Mouse (Mus musculus): ENCODE data around the gene Slc23a2.

Slc23a2 gene

GRCm38 (mm10) chr2:132134758-132135157, 10.2 kb downstream of the Slc23a2 start:
- no peak for DNase-seq (ENCODE audit: low read depth, low spot score)

DNA sequence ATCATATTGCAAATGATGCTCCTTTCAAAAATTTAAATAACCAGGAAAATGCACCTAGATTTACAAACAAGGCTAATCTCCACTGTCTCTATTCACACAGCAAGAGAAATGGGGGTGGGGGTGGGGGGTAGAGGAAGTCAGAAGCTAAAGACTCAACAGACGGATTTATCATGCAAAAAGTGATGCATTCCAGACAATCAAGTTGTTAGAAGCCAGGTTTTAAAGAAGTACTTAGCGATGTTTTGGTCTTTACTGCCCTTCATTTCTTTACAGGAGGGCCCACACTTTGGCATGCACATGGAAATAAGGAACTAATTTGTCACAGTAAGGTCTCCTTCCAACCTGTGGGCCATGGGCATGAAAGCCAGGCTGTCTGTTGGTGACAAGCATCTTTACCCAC, 11.5 kb downstream of the Slc23a2 start:
- peak; percentile 84 for DNase-seq (ENCODE audit: low read depth, low spot score)

DNA sequence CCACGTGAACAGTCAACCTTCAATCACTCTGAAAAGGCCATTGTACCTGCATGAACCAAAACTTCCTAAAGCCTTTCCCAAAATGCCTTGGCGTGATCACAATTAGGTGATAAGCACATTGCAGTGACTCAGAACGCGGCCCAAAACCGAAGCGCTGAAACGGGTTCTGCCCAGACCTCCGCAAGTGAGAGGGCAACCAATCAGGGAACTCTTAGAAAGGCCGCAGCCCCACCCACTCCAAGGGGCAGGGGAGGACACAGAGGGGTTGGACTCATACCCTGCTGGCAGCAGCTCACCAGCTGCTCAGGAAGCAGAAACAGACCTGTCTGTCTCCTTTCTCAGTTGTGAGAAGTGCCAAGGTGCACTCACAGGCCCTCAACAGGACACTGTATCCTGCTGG, 13.6 kb downstream of the Slc23a2 start:
- DNase-seq (ENCODE audit: low read depth, low spot score), result peak; percentile 42

DNA sequence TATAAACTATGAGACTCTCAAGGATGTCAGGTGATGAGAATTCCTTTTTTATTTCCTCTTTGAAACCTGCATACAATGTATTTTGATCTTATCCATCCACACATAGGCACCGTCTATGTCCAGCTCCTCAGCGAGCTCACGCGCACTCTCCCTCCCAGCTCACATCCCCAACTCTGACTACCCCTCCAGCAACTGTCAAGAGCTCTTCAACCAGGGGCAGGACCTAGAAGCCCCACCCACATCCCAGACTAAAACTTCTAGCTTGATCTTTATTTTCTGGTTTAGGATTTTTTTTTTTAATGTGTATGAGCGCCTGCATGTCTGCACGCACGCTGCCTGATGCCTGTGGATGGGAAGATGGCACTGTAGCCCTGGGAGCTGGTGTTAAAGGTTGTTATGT, 14.9 kb downstream of the Slc23a2 start:
- DNase-seq (ENCODE audit: low read depth, low spot score), result no peak

DNA sequence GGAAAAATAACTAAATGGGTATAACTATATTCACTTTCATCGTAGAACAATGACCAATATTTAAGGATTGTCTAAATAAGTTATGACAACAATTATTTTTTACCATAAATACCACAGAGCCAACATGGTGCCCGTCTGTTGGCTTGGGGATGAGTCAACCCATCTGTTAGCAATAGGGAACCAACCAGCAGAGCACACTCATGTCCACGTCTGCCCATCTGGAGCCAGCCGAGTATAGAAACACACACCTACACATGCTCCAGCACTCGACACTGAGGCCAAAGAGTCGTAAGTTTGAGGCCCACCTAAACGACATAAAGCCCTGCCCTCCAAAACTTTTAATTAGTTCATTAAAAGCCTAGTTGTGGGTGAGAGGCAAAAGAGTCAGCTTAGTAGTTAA, 15.7 kb downstream of the Slc23a2 start:
- no peak for DNase-seq (ENCODE audit: low read depth, low spot score)

GRCm38 (mm10) chr2:132127904-132128303, 17.0 kb downstream of the Slc23a2 start:
- DNase-seq (ENCODE audit: low read depth, low spot score), result no peak

DNA sequence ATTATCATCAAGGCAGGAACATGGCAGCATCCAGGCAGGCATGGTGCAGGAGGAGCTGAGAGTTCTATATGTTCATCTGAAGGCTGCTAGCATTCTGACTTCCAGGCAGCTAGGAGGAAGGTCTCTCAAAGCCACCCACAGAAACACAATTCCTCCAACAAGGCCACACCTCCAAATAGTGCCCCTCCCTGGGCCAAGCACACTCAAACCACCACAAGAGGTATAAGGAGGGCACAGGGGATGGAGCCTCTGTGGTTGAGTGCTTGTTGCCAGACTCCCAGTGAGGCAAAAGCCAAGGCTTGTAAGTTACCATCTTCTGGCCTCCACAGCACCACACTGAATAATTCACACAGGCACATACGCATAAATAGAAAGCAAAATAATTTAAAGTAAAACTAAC, 18.6 kb downstream of the Slc23a2 start:
- DNase-seq (ENCODE audit: low read depth, low spot score), result no peak

DNA sequence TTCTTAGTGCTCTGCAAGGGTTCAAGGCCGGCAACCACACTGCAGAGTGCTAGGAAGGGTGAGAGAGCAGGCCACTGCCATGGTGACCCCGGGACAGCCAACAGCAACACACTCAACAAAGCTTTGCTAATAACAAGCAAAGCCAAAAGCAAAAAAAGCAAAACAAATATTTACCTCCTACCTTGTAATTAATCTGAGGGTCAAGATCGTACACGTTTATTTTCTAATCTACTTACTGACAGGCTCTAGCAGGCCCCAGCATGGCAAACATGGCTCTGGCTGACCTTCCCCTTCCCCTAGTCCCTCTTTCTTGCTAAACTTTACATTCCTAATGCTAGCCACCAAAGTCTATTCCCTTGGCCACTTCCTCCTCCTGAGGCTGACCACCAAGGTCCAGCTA, 21.8 kb downstream of the Slc23a2 start:
- no peak for DNase-seq (ENCODE audit: low read depth, low spot score)

GRCm38 (mm10) chr2:132121050-132121449, 23.9 kb downstream of the Slc23a2 start:
- DNase-seq (ENCODE audit: low read depth, low spot score), result no peak

DNA sequence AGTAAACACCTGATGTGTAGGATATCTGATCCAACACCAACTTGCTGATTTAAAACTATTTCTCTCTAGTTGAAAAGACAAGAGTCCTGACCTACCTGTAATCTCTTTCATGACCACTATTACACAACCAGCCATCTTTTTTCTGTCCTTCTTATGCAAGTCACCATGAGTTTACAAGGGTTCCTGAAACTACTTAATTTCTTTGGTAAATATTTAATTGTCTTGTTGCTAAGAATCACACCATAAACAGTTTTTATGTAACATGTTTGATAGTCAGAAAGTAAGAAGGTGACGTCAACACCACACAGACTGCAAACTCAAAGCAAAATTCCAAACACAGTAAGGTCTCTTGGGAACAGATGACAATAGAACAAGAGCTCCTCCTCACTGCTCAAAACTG, 26.3 kb downstream of the Slc23a2 start:
- no peak for DNase-seq (ENCODE audit: low read depth, low spot score)

DNA sequence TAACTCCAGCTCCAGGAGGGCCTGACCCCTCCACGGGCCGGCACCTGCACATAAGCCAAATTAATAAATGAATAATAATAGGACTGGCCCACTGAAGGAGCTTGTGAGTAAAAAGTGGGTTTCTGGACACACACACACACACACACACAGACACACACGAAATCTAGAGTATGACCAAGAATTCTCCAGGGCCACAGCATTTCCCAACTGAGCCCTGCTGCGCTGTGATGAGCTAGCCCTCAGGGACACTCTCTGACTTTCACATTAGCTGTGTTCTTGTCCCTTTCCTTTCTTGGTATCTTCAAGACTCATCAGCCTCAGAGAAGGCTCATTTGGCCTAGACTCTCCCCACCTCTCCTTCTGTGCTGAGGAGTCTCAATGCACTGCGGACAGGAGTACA, 29.0 kb downstream of the Slc23a2 start:
- DNase-seq (ENCODE audit: low read depth, low spot score), result no peak

DNA sequence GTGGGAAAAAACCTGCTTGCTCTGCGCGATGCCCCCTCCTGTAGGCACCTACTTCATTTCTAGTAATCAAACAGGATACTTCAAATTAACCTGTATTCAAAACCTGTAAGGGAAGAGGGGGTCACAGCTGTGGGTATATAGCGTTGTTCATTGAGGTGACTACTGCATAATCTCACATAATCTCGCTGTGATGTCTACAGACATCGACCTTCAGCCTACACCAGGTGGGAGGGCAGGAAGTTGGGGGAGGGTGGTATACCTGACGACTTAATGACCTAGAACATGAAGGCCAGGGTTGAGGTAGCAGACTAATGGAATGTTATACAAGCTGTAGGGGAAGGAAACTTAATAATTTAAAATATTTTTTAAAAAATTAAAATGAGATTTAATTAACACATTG, 29.6 kb downstream of the Slc23a2 start:
- no peak for DNase-seq (ENCODE audit: low read depth, low spot score)

- peak; percentile 34 for DNase-seq (ENCODE audit: low read depth, low spot score)
These were observed 30.7 kb downstream of the Slc23a2 start for GRCm38 (mm10) chr2:132113962-132114759.

GRCm38 (mm10) chr2:132112319-132112718, 32.6 kb downstream of the Slc23a2 start:
- DNase-seq (ENCODE audit: low read depth, low spot score), result no peak

DNA sequence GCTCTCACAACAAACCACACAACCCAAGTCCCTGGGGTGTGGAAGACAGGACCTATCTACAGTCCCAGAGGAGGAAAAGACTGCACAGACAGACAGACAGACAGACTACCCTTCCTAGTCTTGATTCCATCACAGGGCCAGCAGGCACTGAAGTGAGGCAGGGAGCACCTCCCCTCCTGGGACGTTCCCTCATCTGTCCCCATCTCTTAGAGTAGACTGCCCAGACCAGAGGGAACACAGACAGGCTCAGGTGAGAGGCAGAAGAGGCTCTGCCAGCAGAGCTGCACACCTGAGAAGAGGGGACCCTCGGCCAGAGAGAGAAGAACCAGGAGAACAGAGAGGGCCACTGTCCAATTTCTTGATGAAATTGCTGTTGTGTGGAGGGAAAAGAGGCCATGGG, 33.0 kb downstream of the Slc23a2 start:
- no peak for DNase-seq (ENCODE audit: low read depth, low spot score)

DNA sequence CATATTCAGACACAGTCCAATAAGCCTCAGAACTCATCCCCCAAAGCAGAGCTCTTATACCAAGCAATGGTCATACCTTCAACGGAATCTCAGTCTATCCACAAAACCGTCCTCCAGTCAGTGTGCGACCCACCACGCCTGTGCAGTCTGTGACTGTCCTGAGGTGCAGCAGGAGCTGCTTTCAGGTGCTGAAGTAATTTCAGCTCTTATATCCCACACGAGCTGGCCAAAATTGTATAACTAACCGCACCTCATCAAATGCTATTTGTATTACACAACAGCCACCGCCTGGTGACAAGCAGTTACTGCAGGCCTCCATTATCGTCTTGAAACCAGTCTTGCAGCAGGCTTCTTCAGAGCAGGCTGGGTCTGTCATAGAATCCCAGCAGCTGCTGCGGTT, 33.6 kb downstream of the Slc23a2 start:
- DNase-seq (ENCODE audit: low read depth, low spot score), result peak; percentile 54

GRCm38 (mm10) chr2:132110702-132111101, 34.2 kb downstream of the Slc23a2 start:
- no peak for DNase-seq (ENCODE audit: low read depth, low spot score)

DNA sequence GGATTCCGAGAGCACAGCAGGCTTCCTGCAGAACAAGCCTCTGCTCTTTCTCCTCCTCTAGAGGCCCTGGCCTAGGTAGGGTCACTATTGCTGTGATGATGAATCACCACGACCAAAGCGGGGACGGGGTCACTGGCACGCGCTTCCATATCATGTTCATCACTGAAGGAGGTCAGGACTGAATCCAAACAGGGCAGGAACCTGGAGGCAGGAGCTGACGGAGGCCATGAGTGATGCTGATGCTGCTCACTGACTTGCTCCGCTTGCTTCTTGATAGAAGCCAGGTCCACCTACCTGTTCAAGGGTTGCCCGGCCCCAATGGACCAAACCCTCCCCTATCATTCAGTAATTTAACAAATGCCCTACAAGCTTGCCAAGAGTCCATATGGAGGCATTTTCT, 35.9 kb downstream of the Slc23a2 start:
- DNase-seq (ENCODE audit: low read depth, low spot score), result no peak

DNA sequence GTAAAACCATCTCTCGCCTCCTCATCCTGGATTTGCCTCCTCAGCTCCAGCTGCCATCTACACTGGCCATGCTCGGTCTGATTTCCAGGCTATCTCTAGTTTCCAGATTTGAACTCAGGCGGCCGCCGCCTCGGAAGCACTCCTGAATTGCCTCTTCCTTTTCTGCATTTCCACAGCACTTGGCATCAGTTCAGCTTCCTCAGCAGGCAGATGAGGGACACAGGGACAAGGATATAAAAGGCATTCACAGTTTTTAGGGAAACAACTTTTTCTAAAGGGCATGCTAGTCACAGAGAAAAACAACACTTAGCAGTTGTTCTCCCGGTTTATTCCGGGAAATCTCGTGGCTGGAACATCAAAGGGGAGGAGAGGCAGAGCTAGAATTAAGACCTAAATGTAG, 37.3 kb downstream of the Slc23a2 start:
- DNase-seq (ENCODE audit: low read depth, low spot score), result no peak

- no peak for DNase-seq (ENCODE audit: low read depth, low spot score)
These were observed 38.8 kb downstream of the Slc23a2 start for GRCm38 (mm10) chr2:132106069-132106468.

DNA sequence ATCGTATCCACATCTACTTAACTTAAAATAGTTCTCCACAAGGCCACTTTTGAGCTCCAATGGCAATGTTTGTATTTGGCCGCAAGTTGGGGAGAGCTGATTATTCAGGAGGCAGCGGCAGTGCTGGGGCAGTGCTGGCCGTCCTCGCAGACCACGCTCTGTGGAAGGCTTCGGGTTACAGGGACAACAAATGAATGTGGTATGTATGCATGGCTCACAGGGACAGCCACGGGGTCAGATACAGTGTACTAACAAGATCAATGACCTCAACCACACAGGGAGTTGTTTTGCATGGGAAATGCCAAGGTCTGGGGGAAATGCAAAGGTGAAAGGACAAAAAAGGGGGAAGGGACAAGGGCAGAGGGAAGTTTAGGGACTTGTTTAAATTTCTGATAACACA, 41.6 kb downstream of the Slc23a2 start:
- peak; percentile 61 for DNase-seq (ENCODE audit: low read depth, low spot score)

- DNase-seq (ENCODE audit: low read depth, low spot score), result no peak
These were observed 42.3 kb downstream of the Slc23a2 start for GRCm38 (mm10) chr2:132102505-132103130.

DNA sequence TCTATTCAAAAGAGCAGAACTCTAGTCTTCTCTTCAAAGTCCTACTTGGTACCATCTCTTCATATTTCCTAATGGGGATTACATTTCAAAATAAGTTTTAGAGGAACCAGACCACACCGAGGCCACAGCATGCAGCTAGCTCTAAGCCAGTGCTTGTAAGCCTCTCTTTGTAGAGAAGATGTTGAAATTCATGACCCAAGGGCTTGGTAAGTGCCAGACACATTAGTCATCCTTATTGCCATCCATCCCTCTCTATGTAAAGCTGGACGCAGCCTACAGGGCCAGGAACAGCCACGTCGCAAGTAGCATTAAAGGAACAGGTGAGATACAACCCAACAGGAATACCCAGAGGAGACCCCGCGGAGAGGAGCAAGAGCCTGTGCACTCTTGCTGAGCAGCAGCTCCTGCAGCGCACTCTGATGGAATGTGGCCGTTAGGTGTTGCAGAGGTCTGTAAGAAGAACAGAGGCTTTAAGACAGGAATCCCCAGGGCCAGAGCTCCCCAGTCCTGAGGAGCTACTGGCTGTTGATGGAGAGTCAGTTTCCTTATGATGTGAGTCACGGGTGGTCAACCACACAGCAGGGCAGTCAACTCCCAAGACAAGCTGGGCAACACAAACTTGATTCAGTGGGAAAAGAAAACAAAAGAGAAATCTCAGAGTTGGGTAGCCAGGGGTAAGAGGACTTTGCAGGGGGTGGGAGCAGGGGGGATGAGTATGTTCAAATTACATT, 45.8 kb downstream of the Slc23a2 start:
- DNase-seq (ENCODE audit: low read depth, low spot score), result no peak

Data from ES-CJ7 (cell line).